Mouse (Mus musculus) forebrain, embryonic 16.5 days (tissue): Measurements from ENCODE around the gene Csnk1g2. TPM values are rescaled to one million over a fixed set of nuclear protein-coding genes. Genes with fewer than 3 reads are reported as not detected.
A peak's percentile ranks its signal among the peaks of the same experiment; 100 is the strongest.

Experiments
- ATAC-seq: fragments of 200-750 bp; cut with Nextera tagmentation; 2 replicates; pipeline ENCODE4 v1.8.0; 2017; ENCODE audit warnings: mild to moderate bottlenecking, moderate library complexity
- H3K27ac ChIP-seq: fragments of 300-500 bp; sonication (generic); 2 replicates; pipeline ENCODE4 v1.5.1; 2014; ENCODE audit warnings: low read length, control low read depth
- H3K27me3 ChIP-seq: fragments of 300-500 bp; sonication (generic); replicated peaks from 2 replicates; pipeline ENCODE4 v1.6.1; 2014; ENCODE audit warnings: low read length; ENCODE audit not compliant: control insufficient read depth, insufficient read depth
- H3K36me3 ChIP-seq: fragments of 300-500 bp; sonication (generic); 2 replicates; pipeline ENCODE4 v1.6.1; 2014; ENCODE audit not compliant: control insufficient read depth, insufficient read depth
- H3K4me1 ChIP-seq: fragments of 300-500 bp; sonication (generic); replicated peaks from 2 replicates; pipeline ENCODE4 v1.6.1; 2014; ENCODE audit warnings: low read length; ENCODE audit not compliant: control insufficient read depth, insufficient read depth
- H3K4me2 ChIP-seq: fragments of 300-500 bp; sonication (generic); 2 replicates; pipeline ENCODE4 v1.6.1; 2014; ENCODE audit warnings: mild to moderate bottlenecking, low read length, control low read depth
- H3K4me3 ChIP-seq: fragments of 300-500 bp; sonication (generic); replicated peaks from 2 replicates; pipeline ENCODE4 v1.5.1; 2014; ENCODE audit warnings: mild to moderate bottlenecking, low read length, control low read depth
- H3K9ac ChIP-seq: fragments of 300-500 bp; sonication (generic); replicated peaks from 2 replicates; pipeline ENCODE4 v1.6.1; 2014; ENCODE audit warnings: low read depth, low read length, control low read depth
- H3K9me3 ChIP-seq: fragments of 300-500 bp; sonication (generic); 2 replicates; pipeline ENCODE4 v1.6.1; 2016; ENCODE audit warnings: low read length; ENCODE audit not compliant: control insufficient read depth
- WGBS: fragments of 180-500 bp; shearing (Covaris S2); extraction: QIAGEN DNeasy Blood & Tissue Kit; methylation state at CpG from one replicate; pipeline ENCODE4 v1.1.7; 2014; 5-methylcytosine and 5-hydroxymethylcytosine counted together
- polyA plus RNA-seq: library from polyadenylated mRNA; unstranded; fragments of >200 nt; fragmentation: Nextera tagmentation; extraction: Ambion mirVana; gene quantifications from 2 replicates; pipeline ENCODE4 v1.2.1, GENCODE M21; 2015

Csnk1g2 gene
- polyA plus RNA-seq, 1 experiment from 2014 or later = 96.9 TPM

DNA sequence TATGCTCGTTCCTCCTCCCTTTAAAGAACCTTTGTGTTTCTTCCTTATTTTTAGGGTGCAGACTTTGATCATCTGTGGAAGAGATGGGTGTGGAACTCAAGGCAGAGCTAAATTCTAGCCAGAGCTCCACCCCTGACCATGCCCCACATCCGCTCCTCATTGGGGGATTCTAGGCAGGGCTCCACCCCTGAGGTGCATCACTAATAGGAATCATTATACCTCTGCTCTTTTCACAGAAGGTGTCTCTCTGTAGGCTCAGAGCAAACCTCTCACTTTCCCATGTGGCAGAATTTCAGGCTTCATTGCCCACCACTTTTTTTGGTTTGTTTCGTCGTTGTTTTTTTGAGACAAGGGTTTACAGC, 36.2 kb downstream of the Csnk1g2 start:
- Histone ChIP-seq H3K27me3 (no peaks in the 10 kb centered on the region), H3K4me3 (no peak overlapping the region), H3K9ac (no peak overlapping the region), H3K4me2 (no peak overlapping the region), H3K36me3 (no peaks in the 10 kb centered on the region), H3K9me3 (no peaks in the 10 kb centered on the region), H3K27ac (peak overlapping the region; percentile 21; the same call in 1 of the 2 replicates), H3K4me1 (peaks cover 24% of the 10 kb centered on the region)
- ATAC-seq = no peak
- 77% methylated on average over 4 of the region's 4 CpGs for WGBS

DNA sequence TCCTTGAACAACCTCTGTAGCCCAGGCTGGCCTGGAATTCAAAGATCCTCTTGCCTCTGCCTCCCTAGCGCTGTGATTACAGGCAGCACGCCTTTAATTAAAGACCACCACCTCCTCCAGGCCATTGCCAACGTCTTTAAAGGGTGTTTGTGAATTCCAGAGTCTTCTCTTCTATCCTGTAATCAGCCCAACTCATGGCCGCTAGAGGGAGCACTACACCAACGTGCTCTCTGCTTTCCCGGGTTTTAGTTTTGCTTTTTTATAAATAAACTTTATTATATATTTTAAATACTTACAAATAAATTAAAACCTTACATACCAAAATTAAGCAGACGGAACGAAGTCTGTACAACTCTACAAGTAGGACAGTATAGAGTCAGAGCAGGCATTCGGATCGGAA, 36.6 kb downstream of the Csnk1g2 start:
- 5% methylated on average over 10 of the region's 10 CpGs for WGBS
- H3K4me3 ChIP-seq = peak overlapping the region; percentile 36
- H3K27ac ChIP-seq = peak overlapping the region; percentile 21; the same call in 1 of the 2 replicates

DNA sequence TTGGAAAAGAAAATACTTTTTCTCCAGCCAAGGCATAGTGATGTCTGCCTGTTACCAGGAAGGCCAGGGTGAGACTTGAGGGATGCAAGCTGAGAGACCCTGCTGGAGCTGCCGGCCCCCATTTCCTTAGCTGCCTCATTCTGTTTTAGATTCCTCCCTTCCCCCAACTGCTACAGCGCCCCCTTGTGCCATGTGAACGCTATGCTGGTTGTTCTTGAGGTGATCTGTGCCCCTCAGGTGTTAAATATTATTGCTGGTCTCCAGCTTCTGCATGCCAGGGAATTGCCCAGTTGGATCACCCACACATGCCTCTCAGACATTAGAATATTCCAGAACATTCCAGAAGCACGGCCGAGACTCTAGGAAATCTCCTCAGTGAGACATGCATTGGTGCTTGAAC, 38.5 kb downstream of the Csnk1g2 start:
- no peaks in the 10 kb centered on the region for H3K27me3 ChIP-seq
- H3K9me3 ChIP-seq = no peaks in the 10 kb centered on the region
- H3K9ac ChIP-seq = no peak overlapping the region
- no peak overlapping the region for H3K4me3 ChIP-seq
- H3K36me3 ChIP-seq = peaks cover under 1% of the 10 kb centered on the region; the same call in 1 of the 2 replicates
- ATAC-seq = no peak
- no peak overlapping the region for H3K4me2 ChIP-seq
- no peak overlapping the region for H3K27ac ChIP-seq
- 36% methylated on average over 5 of the region's 5 CpGs for WGBS
- peaks cover 11% of the 10 kb centered on the region; the same call in 1 of the 2 replicates for H3K4me1 ChIP-seq

More for the DNA sequence above, 36.6 kb downstream of the Csnk1g2 start:
- Histone ChIP-seq H3K36me3 (no peaks in the 10 kb centered on the region), H3K4me1 (peaks cover 22% of the 10 kb centered on the region), H3K27me3 (no peaks in the 10 kb centered on the region), H3K4me2 (peak overlapping the region; percentile 50), H3K9me3 (no peaks in the 10 kb centered on the region), H3K9ac (no peak overlapping the region)
- ATAC-seq = no peak

DNA sequence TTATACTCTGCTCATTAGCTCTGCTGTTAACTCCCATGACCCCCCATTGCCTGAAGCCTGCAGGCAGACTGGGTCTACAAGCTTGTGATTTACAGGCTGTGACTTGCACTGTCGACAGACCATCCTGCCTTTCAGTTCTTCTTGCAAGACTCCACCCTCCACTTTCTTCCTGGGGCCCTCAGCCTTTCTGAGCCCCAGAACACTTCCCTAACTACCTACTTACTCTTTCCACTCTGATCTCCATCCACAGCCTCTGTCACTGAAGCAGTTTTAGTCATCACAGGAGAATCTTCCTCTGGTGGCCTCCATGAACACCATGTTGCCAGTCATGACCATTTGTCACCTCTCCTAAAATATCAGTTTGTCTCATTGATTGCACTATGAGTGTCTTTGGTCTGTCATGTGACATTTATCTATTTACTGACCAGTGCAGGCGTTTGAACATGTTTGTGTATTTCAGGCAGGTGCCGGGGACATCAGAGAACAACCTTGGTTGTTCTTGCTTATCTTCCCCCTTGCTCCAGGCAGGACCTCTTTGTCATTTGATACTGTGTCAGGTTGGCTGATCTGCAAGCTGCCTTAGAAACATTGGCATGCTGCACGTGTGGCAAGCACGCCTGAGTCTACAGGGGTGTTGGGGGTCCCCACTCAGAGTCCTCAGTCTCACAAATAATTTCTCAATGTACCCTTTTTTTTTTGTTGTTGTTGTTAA, 41.0 kb downstream of the Csnk1g2 start:
- Histone ChIP-seq H3K4me1 (peaks cover 9% of the 10 kb centered on the region; the same call in 1 of the 2 replicates), H3K36me3 (peaks cover 24% of the 10 kb centered on the region), H3K4me2 (no peak overlapping the region), H3K9me3 (no peaks in the 10 kb centered on the region), H3K9ac (no peak overlapping the region), H3K4me3 (no peak overlapping the region), H3K27me3 (no peaks in the 10 kb centered on the region), H3K27ac (no peak overlapping the region)
- 62% methylated on average over 5 of the region's 5 CpGs for WGBS
- no peak for ATAC-seq

DNA sequence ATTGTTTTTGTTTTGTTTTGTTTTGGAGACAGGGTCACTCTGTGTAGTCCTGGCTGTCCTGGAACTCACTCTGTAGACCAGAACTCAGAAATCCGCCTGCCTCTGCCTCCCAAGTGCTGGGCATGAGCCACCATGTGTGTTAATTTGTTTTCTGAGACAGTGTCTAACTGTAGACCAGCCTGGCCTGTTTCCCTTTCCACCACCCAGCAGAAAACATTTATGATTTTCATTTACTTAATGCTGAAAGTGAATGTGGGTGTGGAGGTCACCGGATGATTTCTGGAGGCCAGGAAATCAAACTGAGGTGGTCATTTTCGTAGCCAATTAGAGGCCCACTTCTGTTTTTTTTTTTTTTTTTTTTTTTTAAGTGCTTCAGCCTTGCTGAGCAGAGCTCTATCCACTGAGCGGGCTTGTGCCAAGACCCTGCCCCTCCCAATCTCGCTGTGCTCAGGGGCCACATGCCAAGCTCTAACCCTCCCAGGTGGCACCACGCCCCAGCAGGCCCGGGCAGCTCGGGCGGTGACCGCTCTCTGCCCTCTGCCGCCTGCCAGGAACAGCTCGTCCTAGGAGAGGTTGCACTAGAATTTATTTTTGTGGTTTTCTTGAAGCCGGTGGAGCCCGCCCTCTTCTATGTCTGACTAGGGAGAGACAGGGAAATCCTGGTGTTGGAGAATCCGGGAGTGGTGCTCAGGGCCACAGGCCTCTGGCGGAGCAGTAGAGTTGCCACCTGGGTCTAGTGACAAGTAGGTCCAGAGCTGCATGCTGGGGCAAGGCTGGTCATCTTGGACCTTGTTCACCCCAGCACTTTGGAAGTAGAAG, 41.8 kb downstream of the Csnk1g2 start:
- Histone ChIP-seq H3K9me3 (no peaks in the 10 kb centered on the region), H3K27me3 (no peaks in the 10 kb centered on the region), H3K27ac (no peak overlapping the region), H3K4me1 (0 out of 2 replicates have a peak, but pooled peaks cover 4% of the 10 kb centered on the region), H3K4me3 (no peak overlapping the region), H3K4me2 (no peak overlapping the region), H3K36me3 (peaks cover 32% of the 10 kb centered on the region), H3K9ac (no peak overlapping the region)
- WGBS = 49% methylated on average over 16 of the region's 16 CpGs
- 0 out of 2 replicates have a peak, but pooled peaks have one; percentile 31 for ATAC-seq

DNA sequence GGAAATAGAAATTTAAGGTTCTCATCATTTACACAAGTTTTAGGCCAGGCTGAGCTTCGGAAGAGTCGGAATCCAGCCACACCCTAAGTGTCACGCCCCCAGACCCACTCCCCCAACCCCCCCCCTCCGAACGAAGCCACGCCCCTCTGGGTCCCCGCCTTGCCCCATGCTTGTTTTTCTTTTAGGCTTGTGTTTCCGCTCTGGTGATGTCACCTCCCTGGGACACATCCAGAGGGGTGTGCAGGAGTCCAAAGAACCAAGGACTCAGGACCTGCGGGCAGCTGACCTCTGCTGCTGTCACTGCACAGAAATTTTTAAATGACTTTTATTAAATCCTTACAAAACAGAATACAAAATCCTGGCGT, 42.4 kb downstream of the Csnk1g2 start:
- Histone ChIP-seq H3K9me3 (no peaks in the 10 kb centered on the region), H3K27ac (no peak overlapping the region), H3K9ac (no peak overlapping the region), H3K27me3 (no peaks in the 10 kb centered on the region), H3K4me1 (0 out of 2 replicates have a peak, but pooled peaks cover 4% of the 10 kb centered on the region), H3K36me3 (peaks cover 34% of the 10 kb centered on the region), H3K4me2 (no peak overlapping the region), H3K4me3 (no peak overlapping the region)
- no peak for ATAC-seq
- WGBS = 23% methylated on average over 10 of the region's 10 CpGs

DNA sequence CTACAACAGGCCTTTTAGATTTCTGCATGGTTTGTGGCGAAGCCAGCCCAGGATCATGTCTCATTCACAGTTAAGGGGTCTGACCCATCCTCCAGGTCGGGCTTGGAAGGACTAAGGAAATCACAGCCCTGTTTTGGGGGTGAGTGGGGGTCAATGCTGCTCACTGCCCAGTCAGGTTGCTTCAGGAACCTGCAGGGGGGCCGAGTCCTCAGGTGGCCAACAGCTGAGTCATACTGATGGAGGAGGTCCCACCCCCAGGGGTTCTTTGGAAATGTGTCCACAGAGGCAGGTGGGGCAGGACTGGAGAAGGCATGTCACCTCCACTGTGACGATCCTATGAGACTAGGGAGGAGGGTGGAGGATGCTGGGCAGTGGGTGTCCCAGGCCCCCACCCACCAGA, 42.8 kb downstream of the Csnk1g2 start:
- Histone ChIP-seq H3K36me3 (peaks cover 34% of the 10 kb centered on the region), H3K9ac (no peak overlapping the region), H3K27ac (no peak overlapping the region), H3K4me3 (no peak overlapping the region), H3K4me2 (no peak overlapping the region), H3K27me3 (no peaks in the 10 kb centered on the region), H3K4me1 (0 out of 2 replicates have a peak, but pooled peaks cover 4% of the 10 kb centered on the region), H3K9me3 (no peaks in the 10 kb centered on the region)
- 64% methylated on average over 4 of the region's 4 CpGs for WGBS
- ATAC-seq = no peak

DNA sequence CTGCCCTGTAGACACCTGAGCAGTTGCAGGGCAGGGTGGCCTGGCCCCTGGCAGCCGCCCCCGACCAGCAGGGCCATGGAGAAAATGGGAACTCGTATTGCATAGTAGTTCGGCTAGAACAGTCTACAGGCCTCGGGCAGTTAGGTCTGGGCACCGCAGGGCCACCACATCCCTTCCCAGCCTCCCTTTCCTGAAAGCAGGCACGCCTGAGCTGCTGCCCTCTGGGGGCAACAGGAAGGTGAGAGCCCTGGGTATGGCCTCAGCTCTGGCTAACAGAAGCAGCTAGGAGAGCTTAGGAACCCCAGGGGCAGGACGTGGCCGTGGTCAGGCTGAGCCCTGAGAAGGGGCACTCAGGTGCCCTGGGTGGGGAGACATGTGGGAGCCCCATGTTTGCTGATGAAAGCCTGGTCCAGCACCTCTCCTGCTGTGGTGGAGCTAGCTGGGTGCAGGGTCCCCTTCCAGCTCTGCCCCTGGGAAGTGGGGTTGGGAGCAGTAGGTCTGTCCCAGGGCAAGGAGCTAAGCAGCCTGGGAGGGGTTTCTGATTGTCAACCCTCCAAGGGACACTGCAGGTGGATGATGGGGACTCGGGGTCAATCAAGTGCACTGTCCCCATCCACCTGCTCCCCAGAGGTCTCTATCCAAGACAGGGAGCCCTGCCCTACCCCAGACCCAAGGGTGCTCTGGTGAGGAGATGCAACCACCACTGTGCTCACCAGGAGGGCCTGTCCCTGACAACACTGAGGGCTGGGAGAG, 43.5 kb downstream of the Csnk1g2 start:
- Histone ChIP-seq H3K4me1 (0 out of 2 replicates have a peak, but pooled peaks cover 4% of the 10 kb centered on the region), H3K36me3 (peaks cover 34% of the 10 kb centered on the region), H3K9ac (no peak overlapping the region), H3K9me3 (no peaks in the 10 kb centered on the region), H3K27ac (no peak overlapping the region), H3K4me2 (no peak overlapping the region), H3K4me3 (no peak overlapping the region), H3K27me3 (no peaks in the 10 kb centered on the region)
- ATAC-seq = no peak
- 87% methylated on average over 9 of the region's 10 CpGs for WGBS
